Mouse (Mus musculus): Measurements from ENCODE around the gene Eif4e3. TPM values are rescaled to one million over a fixed set of nuclear protein-coding genes. Genes with fewer than 3 reads are reported as not detected.
A peak's percentile ranks its signal among the peaks of the same experiment; 100 is the strongest.

The Eif4e3 gene
- 10.5 and 11.5 TPM in 2 replicates for polyA plus RNA-seq (2015; fragmentation: Nextera tagmentation; extraction: Ambion mirVana)

GRCm38 (mm10) chr6:99666318-99667171, at the start of gene Eif4e3, which contains the start of gene Gm20696:
Eif4e3 (minus strand) TSS chr6:99666771.
Gm20696 (minus strand) TSS chr6:99666797.
- WGBS, result under 1% methylated on average over 64 of the region's 75 CpGs
- H3K4me1 ChIP-seq, result peaks cover 62% of the 10 kb centered on the region

GRCm38 (mm10) chr6:99715913-99716312, 49.3 kb upstream of the Eif4e3 start:
- ATAC-seq, result no peak
- Histone ChIP-seq H3K4me3 (no peak overlapping the region), H3K4me1 (no peaks in the 10 kb centered on the region), H3K27ac (no peak overlapping the region), H3K36me3 (ENCODE audit: poor library complexity, severe bottlenecking) (no peaks in the 10 kb centered on the region), H3K4me2 (no peak overlapping the region), H3K27me3 (0 out of 2 replicates have a peak, but pooled peaks cover 3% of the 10 kb centered on the region), H3K9me3 (replicated peaks) (no peaks in the 10 kb centered on the region), H3K9ac (no peak overlapping the region)
- WGBS, result 74% methylated on average over 5 of the region's 6 CpGs

More at GRCm38 (mm10) chr6:99666318-99667171, at the start of gene Eif4e3, which contains the start of gene Gm20696:
- H3K27ac ChIP-seq, result peak within 1 kb of the TSS; percentile 44
- H3K4me3 ChIP-seq, result peak within 1 kb of the TSS; percentile 83
- H3K4me2 ChIP-seq, result peak within 1 kb of the TSS; percentile 92
- peak within 1 kb of the TSS; percentile 89 for H3K9ac ChIP-seq
- H3K9me3 ChIP-seq (replicated peaks), result no peaks in the 10 kb centered on the region
- peak; percentile 42 for ATAC-seq
- H3K27me3 ChIP-seq, result no peaks in the 10 kb centered on the region; the same call in none of the 2 replicates
- no peaks in the 10 kb centered on the region for H3K36me3 ChIP-seq (ENCODE audit: poor library complexity, severe bottlenecking)

- no peak for ATAC-seq
- no peak overlapping the region for H3K27ac ChIP-seq
- no peaks in the 10 kb centered on the region for H3K4me1 ChIP-seq
- no peaks in the 10 kb centered on the region for H3K9me3 ChIP-seq (replicated peaks)
- 0 out of 2 replicates have a peak, but pooled peaks cover 3% of the 10 kb centered on the region for H3K27me3 ChIP-seq
- H3K4me2 ChIP-seq, result no peak overlapping the region
- 60% methylated on average over 6 of the region's 6 CpGs for WGBS
- no peak overlapping the region for H3K4me3 ChIP-seq
- H3K36me3 ChIP-seq (ENCODE audit: poor library complexity, severe bottlenecking), result no peaks in the 10 kb centered on the region
- H3K9ac ChIP-seq, result no peak overlapping the region
Observed at GRCm38 (mm10) chr6:99715191-99715590, 48.6 kb upstream of the Eif4e3 start.

- H3K36me3 ChIP-seq (ENCODE audit: poor library complexity, severe bottlenecking), result no peaks in the 10 kb centered on the region
- H3K4me2 ChIP-seq, result no peak overlapping the region
- no peaks in the 10 kb centered on the region for H3K4me1 ChIP-seq
- H3K27ac ChIP-seq, result no peak overlapping the region
- H3K9me3 ChIP-seq (replicated peaks), result no peaks in the 10 kb centered on the region
- 0 out of 2 replicates have a peak, but pooled peaks cover 3% of the 10 kb centered on the region for H3K27me3 ChIP-seq
- no peak overlapping the region for H3K9ac ChIP-seq
- no peak overlapping the region for H3K4me3 ChIP-seq
- no peak for ATAC-seq
- 63% methylated on average over 5 of the region's 5 CpGs for WGBS
Observed at GRCm38 (mm10) chr6:99713256-99713655, 46.7 kb upstream of the Eif4e3 start.

GRCm38 (mm10) chr6:99711576-99712101, 45.1 kb upstream of the Eif4e3 start:
- Histone ChIP-seq H3K9ac (no peak overlapping the region), H3K4me1 (no peaks in the 10 kb centered on the region), H3K9me3 (replicated peaks) (no peaks in the 10 kb centered on the region), H3K27me3 (0 out of 2 replicates have a peak, but pooled peaks cover 3% of the 10 kb centered on the region), H3K27ac (no peak overlapping the region), H3K36me3 (ENCODE audit: poor library complexity, severe bottlenecking) (no peaks in the 10 kb centered on the region), H3K4me2 (no peak overlapping the region), H3K4me3 (no peak overlapping the region)
- WGBS, result 80% methylated on average over 11 of the region's 11 CpGs
- ATAC-seq, result no peak

GRCm38 (mm10) chr6:99700484-99700883, 33.9 kb upstream of the Eif4e3 start:
- H3K9me3 ChIP-seq (replicated peaks), result no peaks in the 10 kb centered on the region
- H3K36me3 ChIP-seq (ENCODE audit: poor library complexity, severe bottlenecking), result no peaks in the 10 kb centered on the region
- H3K27ac ChIP-seq, result no peak overlapping the region
- no peak overlapping the region for H3K4me3 ChIP-seq
- H3K4me1 ChIP-seq, result peaks cover 8% of the 10 kb centered on the region
- no peak overlapping the region for H3K4me2 ChIP-seq
- WGBS, result 41% methylated on average over 3 of the region's 3 CpGs
- H3K9ac ChIP-seq, result no peak overlapping the region
- 0 out of 2 replicates have a peak, but pooled peaks have one; percentile 41 for ATAC-seq
- peaks cover 17% of the 10 kb centered on the region for H3K27me3 ChIP-seq

GRCm38 (mm10) chr6:99692916-99693841, 26.6 kb upstream of the Eif4e3 start:
- Histone ChIP-seq H3K4me1 (peaks cover 20% of the 10 kb centered on the region), H3K4me2 (peak overlapping the region; percentile 90), H3K27me3 (peaks cover 65% of the 10 kb centered on the region), H3K9ac (peak overlapping the region; percentile 85), H3K4me3 (peak overlapping the region; percentile 79), H3K36me3 (ENCODE audit: poor library complexity, severe bottlenecking) (no peaks in the 10 kb centered on the region), H3K27ac (peak overlapping the region; percentile 83), H3K9me3 (replicated peaks) (no peaks in the 10 kb centered on the region)
- 1% methylated on average over 101 of the region's 110 CpGs for WGBS
- peak; percentile 7 for ATAC-seq

GRCm38 (mm10) chr6:99692206-99692915, 25.8 kb upstream of the Eif4e3 start, which contains the start of gene Gpr27:
Gpr27 (plus strand) TSS chr6:99692679.
- peaks cover 60% of the 10 kb centered on the region for H3K27me3 ChIP-seq
- peak within 1 kb of the TSS; percentile 90 for H3K4me2 ChIP-seq

GRCm38 (mm10) chr6:99691666-99692205, 25.2 kb upstream of the Eif4e3 start:
- Histone ChIP-seq H3K27me3 (peaks cover 60% of the 10 kb centered on the region), H3K27ac (peak overlapping the region; percentile 83), H3K4me3 (peak overlapping the region; percentile 79), H3K9me3 (replicated peaks) (no peaks in the 10 kb centered on the region), H3K36me3 (ENCODE audit: poor library complexity, severe bottlenecking) (no peaks in the 10 kb centered on the region), H3K4me1 (peaks cover 20% of the 10 kb centered on the region), H3K4me2 (peak overlapping the region; percentile 90), H3K9ac (peak overlapping the region; percentile 85)
- 4% methylated on average over 23 of the region's 25 CpGs for WGBS
- ATAC-seq, result peak; percentile 44

More at GRCm38 (mm10) chr6:99692206-99692915, 25.8 kb upstream of the Eif4e3 start, which contains the start of gene Gpr27:
- Histone ChIP-seq H3K9me3 (replicated peaks) (no peaks in the 10 kb centered on the region), H3K9ac (peak within 1 kb of the TSS; percentile 85), H3K4me3 (peak within 1 kb of the TSS; percentile 79), H3K36me3 (ENCODE audit: poor library complexity, severe bottlenecking) (no peaks in the 10 kb centered on the region), H3K27ac (peak within 1 kb of the TSS; percentile 83), H3K4me1 (peaks cover 20% of the 10 kb centered on the region)
- ATAC-seq, result peak; percentile 88
- under 1% methylated on average over 69 of the region's 112 CpGs for WGBS

GRCm38 (mm10) chr6:99688513-99688912, 21.9 kb upstream of the Eif4e3 start:
- H3K9me3 ChIP-seq (replicated peaks), result peaks cover 4% of the 10 kb centered on the region
- H3K9ac ChIP-seq, result no peak overlapping the region
- H3K36me3 ChIP-seq (ENCODE audit: poor library complexity, severe bottlenecking), result no peaks in the 10 kb centered on the region
- H3K4me3 ChIP-seq, result no peak overlapping the region
- ATAC-seq, result no peak
- peaks cover 13% of the 10 kb centered on the region for H3K4me1 ChIP-seq
- H3K27ac ChIP-seq, result no peak overlapping the region
- 88% methylated on average over 6 of the region's 6 CpGs for WGBS
- H3K4me2 ChIP-seq, result no peak overlapping the region
- H3K27me3 ChIP-seq, result peaks cover 33% of the 10 kb centered on the region
